Mouse (Mus musculus): Measurements from ENCODE around the gene Kif3a. TPM values are rescaled to one million over a fixed set of nuclear protein-coding genes. Genes with fewer than 3 reads are reported as not detected.

Kif3a gene
- total and polyA plus RNA-seq, 3 experiments = 7.7 to 26.5 (median 18.3) TPM

DNA sequence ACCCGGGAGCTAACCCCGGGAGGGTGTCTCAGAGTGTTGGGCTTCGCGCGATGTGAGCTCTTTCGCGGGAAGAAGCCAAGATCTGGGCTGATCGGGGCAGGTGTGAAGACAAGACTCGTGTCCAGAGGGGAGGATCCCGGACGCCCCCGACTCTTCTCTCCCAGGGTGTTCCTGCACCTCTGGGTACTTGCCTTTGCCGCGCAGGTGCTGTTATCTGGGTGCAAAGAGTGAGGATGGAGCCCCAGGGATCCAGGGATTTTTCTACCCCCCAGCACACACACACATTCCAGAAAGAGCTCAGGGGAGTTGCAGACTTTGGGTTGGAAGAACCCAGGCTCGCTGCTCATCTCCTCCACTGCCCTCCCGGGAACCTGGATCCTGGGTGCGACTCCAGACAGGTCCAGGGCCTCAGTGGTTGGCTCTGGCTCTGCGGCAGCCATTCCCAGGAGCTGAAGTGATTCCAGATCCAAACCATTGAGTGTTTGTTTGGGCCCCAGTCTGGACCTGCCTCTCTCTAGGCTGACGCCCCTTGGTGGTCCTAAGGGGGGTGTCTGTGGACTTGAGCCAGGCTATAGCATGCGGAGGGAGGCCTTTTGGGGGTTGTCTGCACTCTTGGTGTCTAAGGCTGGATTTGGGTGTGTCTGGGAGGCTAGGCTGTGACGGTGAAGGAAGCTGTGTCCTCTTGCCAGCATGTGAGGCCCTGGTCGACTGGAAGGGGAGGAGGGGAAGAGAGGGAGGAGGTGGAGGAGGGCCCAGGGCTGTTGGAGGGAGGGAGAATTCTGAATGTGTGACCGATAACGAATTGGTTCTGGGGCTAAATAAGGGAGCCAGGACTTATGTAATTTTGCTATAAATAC is 46.8 kb upstream of the Kif3a start:
- Histone ChIP-seq H3K4me3 (replicated peaks in 1 of 3; ENCODE audit: low read depth in 2 of 3, low read length in 2 of 3, poor library complexity in 1 of 3) (peak overlapping the region; percentile 55 to 67 (median 60)), H3K27me3 (replicated peaks) (peaks cover 20% of the 10 kb centered on the region), H3K4me2 (ENCODE audit: insufficient read depth, low read depth, poor library complexity, severe bottlenecking) (peak overlapping the region; percentile 86), H3K9me3 (replicated peaks; ENCODE audit: low read length) (no peaks in the 10 kb centered on the region), H3K4me1 (ENCODE audit: control insufficient read depth in 1 of 2, insufficient read depth in 2 of 2) (peaks cover 8 to 25% of the 10 kb centered on the region in 2 experiments), H3K79me2 (replicated peaks; ENCODE audit: control insufficient read depth, extremely low read depth, insufficient read depth, poor library complexity, severe bottlenecking) (no peaks in the 10 kb centered on the region), H3K27ac (ENCODE audit: insufficient read depth, low read depth) (no peak overlapping the region), H3K36me3 (replicated peaks in 1 of 2; ENCODE audit: control insufficient read depth in 1 of 2, insufficient read depth in 1 of 2, low read length in 1 of 2) (no peaks in the 10 kb centered on the region), H3K9ac (ENCODE audit: insufficient read depth, low read depth) (peak overlapping the region; percentile 65)
- DNase-seq (ENCODE audit: extremely low read depth) = no peak
- in situ Hi-C loops (cut with MboI; ENCODE audit: low pct_ligation_motif_present, low pct_unique_long_range_greater_than_20kb, low sequenced_read_pairs) = no loop called here
- dilution Hi-C loops (cut with MboI; ENCODE audit: extremely low pct_ligation_motif_present, extremely low pct_unique_long_range_greater_than_20kb, low sequenced_read_pairs) = no loop called here
- peak; percentile 55; the same call in 1 of the 2 replicates for TF ChIP-seq MAX (IDR thresholded peaks at IDR 0.05; ENCODE audit: low read length)
- TF ChIP-seq EP300 (IDR thresholded peaks at IDR 0.05; ENCODE audit: low read length) = no peak

DNA sequence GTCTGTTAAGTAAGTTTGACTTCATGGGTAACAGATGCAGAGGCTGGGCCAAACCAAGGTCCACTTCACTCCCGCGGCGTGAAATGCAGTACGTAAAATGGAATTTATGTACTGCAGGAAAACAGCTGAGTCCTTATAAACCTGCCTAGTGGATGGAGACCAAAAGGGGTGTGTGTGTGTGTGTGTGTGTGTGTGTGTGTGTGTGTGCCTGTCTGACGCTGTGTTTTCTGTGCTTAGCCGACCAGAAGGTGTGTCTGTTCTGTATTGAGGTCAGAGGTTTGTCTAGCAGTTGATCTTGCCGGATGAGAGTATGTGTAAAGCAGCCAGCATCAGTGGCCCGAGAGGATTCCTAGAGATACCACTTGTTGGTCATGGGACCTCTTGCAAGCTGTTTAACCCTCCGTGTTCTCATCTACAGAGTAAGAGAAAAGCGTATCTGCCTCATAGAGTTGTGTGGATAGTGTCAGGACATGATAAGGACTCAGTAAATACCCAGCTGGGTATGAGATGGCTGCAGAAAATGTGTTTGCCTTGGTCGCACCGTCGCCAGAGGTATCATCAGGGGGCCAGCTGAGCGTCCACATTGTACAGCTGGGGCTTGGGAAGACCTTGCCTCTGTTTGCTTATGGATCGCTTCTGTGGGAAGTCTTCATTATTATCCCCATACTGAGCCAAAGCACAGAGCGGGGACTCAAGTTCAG is 45.9 kb upstream of the Kif3a start:
- no peak overlapping the region for H3K4me3 ChIP-seq (replicated peaks in 1 of 3; ENCODE audit: low read depth in 2 of 3, low read length in 2 of 3, poor library complexity in 1 of 3)
- H3K27ac ChIP-seq (ENCODE audit: insufficient read depth, low read depth) = no peak overlapping the region
- in situ Hi-C loops (cut with MboI; ENCODE audit: low pct_ligation_motif_present, low pct_unique_long_range_greater_than_20kb, low sequenced_read_pairs) = no loop called here
- dilution Hi-C loops (cut with MboI; ENCODE audit: extremely low pct_ligation_motif_present, extremely low pct_unique_long_range_greater_than_20kb, low sequenced_read_pairs) = no loop called here
- no peak overlapping the region for H3K9ac ChIP-seq (ENCODE audit: insufficient read depth, low read depth)
- H3K4me2 ChIP-seq (ENCODE audit: insufficient read depth, low read depth, poor library complexity, severe bottlenecking) = no peak overlapping the region
- H3K4me1 ChIP-seq (ENCODE audit: control insufficient read depth in 1 of 2, insufficient read depth in 2 of 2) = peaks cover 8 to 25% of the 10 kb centered on the region in 2 experiments
- H3K36me3 ChIP-seq (replicated peaks in 1 of 2; ENCODE audit: control insufficient read depth in 1 of 2, insufficient read depth in 1 of 2, low read length in 1 of 2) = no peaks in the 10 kb centered on the region
- no peak for DNase-seq (ENCODE audit: extremely low read depth)
- H3K27me3 ChIP-seq (replicated peaks) = peaks cover 20% of the 10 kb centered on the region
- H3K79me2 ChIP-seq (replicated peaks; ENCODE audit: control insufficient read depth, extremely low read depth, insufficient read depth, poor library complexity, severe bottlenecking) = no peaks in the 10 kb centered on the region
- TF ChIP-seq USF1 (IDR thresholded peaks at IDR 0.05; ENCODE audit: low read depth, low read length) = no peak
- no peak for TF ChIP-seq UBTF (IDR thresholded peaks at IDR 0.05; ENCODE audit: low read depth, low read length)
- TF ChIP-seq PAX5 (IDR thresholded peaks at IDR 0.05; ENCODE audit: low read length) = no peak
- TF ChIP-seq MEF2A (IDR thresholded peaks at IDR 0.05; ENCODE audit: borderline replicate concordance, low read depth, low read length) = no peak
- no peak for TF ChIP-seq POLR2AphosphoS2 (IDR thresholded peaks at IDR 0.05; ENCODE audit: low read depth, low read length)
- TF ChIP-seq ZMIZ1 (IDR thresholded peaks at IDR 0.05; ENCODE audit: low read depth, low read length) = no peak
- no peak for TF ChIP-seq IRF4 (IDR thresholded peaks at IDR 0.05; ENCODE audit: low read depth, low read length)
- no peak for TF ChIP-seq HCFC1 (IDR thresholded peaks at IDR 0.05; ENCODE audit: low read depth, low read length)
- TF ChIP-seq SIN3A (IDR thresholded peaks at IDR 0.05; ENCODE audit: low read length) = no peak
- H3K9me3 ChIP-seq (replicated peaks; ENCODE audit: low read length) = no peaks in the 10 kb centered on the region

DNA sequence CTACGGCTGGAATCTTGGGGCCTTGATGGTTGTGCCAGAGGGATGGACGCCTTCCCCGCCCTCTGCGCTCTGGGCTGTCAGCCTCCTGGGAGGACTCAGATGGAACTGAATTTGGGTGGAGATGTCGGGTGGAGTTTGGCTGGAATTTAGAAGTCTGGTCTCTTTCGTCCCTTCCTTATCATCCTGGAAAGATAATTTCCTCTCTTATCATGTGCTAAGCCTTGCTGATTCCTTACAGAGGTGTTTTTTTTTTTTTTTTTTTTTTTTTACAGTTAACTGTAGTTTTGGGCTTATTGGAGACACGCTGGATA is 45.4 kb upstream of the Kif3a start:
- Histone ChIP-seq H3K4me2 (ENCODE audit: insufficient read depth, low read depth, poor library complexity, severe bottlenecking) (no peak overlapping the region), H3K79me2 (replicated peaks; ENCODE audit: control insufficient read depth, extremely low read depth, insufficient read depth, poor library complexity, severe bottlenecking) (no peaks in the 10 kb centered on the region), H3K9ac (ENCODE audit: insufficient read depth, low read depth) (no peak overlapping the region), H3K36me3 (replicated peaks in 1 of 2; ENCODE audit: control insufficient read depth in 1 of 2, insufficient read depth in 1 of 2, low read length in 1 of 2) (no peaks in the 10 kb centered on the region), H3K4me3 (replicated peaks in 1 of 3; ENCODE audit: low read depth in 2 of 3, low read length in 2 of 3, poor library complexity in 1 of 3) (no peak overlapping the region), H3K9me3 (replicated peaks; ENCODE audit: low read length) (no peaks in the 10 kb centered on the region), H3K4me1 (ENCODE audit: control insufficient read depth in 1 of 2, insufficient read depth in 2 of 2) (peaks cover 8 to 25% of the 10 kb centered on the region in 2 experiments), H3K27ac (ENCODE audit: insufficient read depth, low read depth) (no peak overlapping the region), H3K27me3 (replicated peaks) (peaks cover 20% of the 10 kb centered on the region)
- dilution Hi-C loops (cut with MboI; ENCODE audit: extremely low pct_ligation_motif_present, extremely low pct_unique_long_range_greater_than_20kb, low sequenced_read_pairs) = no loop called here
- in situ Hi-C loops (cut with MboI; ENCODE audit: low pct_ligation_motif_present, low pct_unique_long_range_greater_than_20kb, low sequenced_read_pairs) = no loop called here
- TF ChIP-seq ZNF384 (IDR thresholded peaks at IDR 0.05; ENCODE audit: low read depth, low read length) = peak; percentile 37; the same call in 1 of the 2 replicates
- no peak for TF ChIP-seq MAX (IDR thresholded peaks at IDR 0.05; ENCODE audit: low read length)
- no peak for TF ChIP-seq HCFC1 (IDR thresholded peaks at IDR 0.05; ENCODE audit: low read depth, low read length)
- TF ChIP-seq CHD2 (IDR thresholded peaks at IDR 0.05; ENCODE audit: low read length) = no peak
- TF ChIP-seq ZC3H11A (IDR thresholded peaks at IDR 0.05; ENCODE audit: low read depth, low read length) = no peak
- no peak for DNase-seq (ENCODE audit: extremely low read depth)
